Mouse (Mus musculus) layer of hippocampus, postnatal 10 days (tissue): ENCODE measurements around the gene Fam117b. TPM values are rescaled to one million over a fixed set of nuclear protein-coding genes. Genes with fewer than 3 reads are reported as not detected.

Source experiments
- DNase-seq, 2 experiments: peaks; one replicate each; pipeline ENCODE4 v3.0.0; 2021; ENCODE audit warnings: low spot score in 2 of 2
- total RNA-seq, 2 experiments: library from RNA; stranded (reverse); gene quantifications; 2 replicates each; pipeline ENCODE4 v1.2.3; 2021

The Fam117b gene
- total RNA-seq, 2 experiments from 2014 or later, result 52.3 to 59.0 TPM

DNA sequence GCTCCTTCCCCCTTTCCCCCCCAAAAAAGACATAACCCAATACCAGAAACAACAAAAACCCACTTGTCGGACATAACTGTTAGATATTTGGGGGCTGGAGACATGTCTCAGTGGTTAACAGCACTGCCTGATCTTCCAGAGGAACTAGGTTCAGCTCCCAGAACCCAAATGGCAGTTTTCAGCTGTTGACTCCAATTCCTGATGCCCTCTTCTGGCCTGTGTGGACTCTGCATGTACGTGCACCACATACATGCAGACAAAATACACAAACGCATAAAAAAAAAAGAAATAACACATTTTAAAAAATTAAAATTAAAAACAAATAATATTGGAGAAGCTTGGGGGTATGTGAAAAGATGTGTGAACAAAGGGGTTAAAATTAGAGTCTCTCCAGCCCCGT lies 54.5 kb downstream of the Fam117b start:
- no peak for DNase-seq

DNA sequence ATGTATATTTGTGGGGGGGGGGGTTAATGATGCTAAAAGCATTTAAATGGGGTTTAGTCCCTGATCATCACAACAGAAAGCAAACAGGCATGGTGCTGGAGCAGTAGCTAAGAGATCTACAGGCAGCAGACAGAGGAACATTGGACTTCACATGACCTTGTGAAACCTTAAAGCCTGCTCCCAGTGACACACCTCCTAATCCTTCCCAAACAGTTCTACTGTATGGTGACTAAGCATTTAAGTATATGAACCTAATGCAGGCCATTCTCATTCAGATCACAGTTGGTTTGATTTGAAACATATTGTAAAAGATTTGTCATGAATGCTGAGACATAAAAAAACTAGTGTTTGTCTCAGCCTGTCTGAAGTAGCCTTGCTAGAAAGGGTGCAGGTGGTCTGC lies 73.8 kb downstream of the Fam117b start:
- DNase-seq, result no peak

DNA sequence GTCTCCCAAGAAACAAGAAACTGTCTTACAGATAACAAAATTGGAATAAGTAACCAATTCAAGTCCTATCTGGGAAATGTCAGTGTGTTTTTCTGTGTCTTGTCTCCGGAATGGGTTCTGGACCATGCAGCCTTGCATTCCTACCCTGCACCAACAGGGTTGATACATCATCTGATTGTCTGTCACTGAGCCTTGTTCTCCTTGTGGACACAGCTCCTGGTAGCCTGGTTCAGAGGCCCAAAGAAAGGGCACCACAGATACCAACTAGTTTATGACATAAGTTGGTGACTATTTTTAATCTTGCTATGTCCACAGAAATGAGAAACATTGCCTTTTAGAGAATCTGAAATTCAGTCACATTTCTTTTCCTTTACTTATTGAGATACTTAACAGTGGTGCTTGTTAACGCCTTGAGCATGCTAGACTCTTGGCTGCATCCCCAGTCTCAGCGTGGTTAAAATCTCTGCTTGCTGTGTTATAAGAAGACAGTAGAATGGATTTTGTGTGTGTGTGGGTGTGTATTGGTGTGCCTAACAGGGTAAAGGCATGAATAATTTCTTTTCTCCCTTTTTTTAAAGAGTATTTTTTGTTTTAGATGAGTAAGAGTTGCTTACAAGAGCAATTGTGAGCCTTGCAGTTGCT lies 74.7 kb downstream of the Fam117b start:
- DNase-seq, result no peak

DNA sequence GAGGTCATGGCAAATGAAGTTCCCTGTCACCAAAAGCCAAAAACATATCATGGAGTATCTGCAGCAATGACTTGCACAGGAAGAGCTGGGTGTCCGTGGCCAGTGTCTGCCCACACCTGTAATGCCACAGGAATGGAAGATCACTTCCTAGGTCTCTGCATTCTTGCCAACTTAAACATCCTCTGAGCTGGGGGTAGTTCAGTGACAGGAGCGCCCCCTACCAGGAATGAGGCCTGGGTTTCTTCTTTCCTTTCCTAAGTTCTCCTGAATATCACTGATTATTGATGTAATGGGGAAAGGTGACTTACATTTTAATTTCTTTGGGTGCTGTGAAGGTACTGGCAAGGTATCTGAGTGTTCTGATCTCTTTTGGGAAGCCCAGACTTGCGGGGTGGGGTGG lies 82.8 kb downstream of the Fam117b start:
- DNase-seq, result no peak

- DNase-seq, result no peak
Measured at GRCm38 (mm10) chr1:59997352-59997751, 84.5 kb downstream of the Fam117b start.

GRCm38 (mm10) chr1:60000319-60000718 lies 87.5 kb downstream of the Fam117b start:
- DNase-seq, result no peak

GRCm38 (mm10) chr1:60007337-60007736 lies 94.5 kb downstream of the Fam117b start:
- no peak for DNase-seq

DNA sequence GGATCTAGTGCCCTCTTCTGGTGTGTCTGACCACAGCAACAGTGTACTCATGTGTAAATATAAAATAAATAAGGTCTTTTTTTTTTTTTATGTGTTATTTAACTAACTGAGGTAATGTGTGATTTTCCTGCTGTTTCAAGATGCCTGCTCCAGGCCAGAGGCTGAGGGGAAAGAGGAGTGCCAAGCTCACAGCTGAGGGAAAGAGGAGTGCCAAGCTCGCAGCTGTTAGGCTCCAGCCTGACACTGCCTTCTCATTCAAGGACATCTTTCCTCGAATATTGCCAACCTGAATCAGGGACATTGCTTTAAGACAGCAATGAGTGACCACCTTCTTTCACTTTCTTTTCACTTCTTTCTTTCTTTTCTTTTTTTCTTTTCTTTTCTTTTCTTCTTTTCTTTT lies 95.9 kb downstream of the Fam117b start:
- no peak for DNase-seq

DNA sequence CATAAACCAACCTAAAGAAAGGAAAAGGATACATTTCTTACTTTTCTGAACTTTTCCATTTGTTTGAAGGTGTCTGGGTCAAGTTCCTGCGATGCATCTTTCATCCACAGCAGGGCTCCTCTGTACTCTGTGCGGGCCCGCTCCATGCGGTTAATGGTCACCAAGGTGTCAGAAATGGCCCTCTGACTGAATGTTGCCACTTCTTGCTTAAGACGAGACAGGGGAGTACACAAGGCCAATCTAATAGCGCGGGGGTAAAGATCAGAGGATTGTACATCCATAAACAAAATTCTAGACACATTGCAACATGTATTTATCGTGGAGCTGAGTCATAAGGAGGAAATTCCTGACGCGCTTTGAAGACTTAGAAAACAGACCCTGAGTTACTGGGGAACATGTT lies 101.0 kb downstream of the Fam117b start:
- no peak for DNase-seq

GRCm38 (mm10) chr1:60015511-60015910 lies 102.7 kb downstream of the Fam117b start:
- no peak for DNase-seq

DNA sequence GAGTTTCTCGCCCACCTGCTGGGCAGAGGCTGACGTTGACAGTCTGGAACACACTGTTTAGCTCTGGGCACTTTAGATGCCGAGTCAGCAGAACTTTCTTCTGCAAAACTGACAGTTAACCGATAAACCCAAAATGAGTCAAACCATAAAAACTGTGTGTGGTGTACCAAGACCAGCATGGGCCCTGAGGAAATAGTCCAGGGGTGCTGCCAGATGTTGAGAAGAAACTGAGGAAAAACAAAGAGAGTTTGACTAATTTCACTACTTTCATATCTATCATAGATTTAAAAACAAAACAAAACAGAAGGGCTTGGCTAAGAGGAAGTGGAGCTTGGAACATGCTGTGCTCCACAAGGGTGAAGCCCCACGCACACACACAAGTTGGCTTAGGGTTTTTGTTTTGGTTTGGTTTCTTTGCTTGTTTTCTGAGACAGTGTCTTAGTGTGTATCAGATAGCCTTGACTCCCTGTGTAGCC lies 103.4 kb downstream of the Fam117b start:
- DNase-seq, result no peak

DNA sequence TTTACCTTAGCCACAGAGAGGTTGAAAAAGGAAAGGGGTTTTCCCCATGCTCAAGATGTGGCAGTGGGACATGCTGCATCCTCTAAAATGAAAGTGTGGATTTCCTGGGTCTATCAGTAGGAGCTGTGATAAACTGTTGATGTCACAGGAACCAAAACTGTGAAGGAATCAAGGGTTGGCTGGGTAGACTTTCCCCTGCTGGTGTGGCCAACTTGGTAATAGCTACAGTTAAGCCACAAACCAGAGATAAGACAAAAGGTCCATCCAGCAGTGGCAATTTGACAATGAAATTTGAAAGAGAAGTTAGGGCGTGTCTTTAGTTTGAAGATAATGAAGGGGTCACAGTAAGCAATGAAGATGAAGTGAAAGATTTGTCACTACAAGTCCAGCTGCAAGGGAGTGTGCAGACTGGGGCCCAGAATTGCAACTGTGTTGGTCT lies 104.2 kb downstream of the Fam117b start:
- no peak for DNase-seq

Other genes starting within 250 kb of the Fam117b start
- gene Sumo1, start 242.2 kb upstream of the Fam117b start, total RNA-seq, result 100 to 1,000 TPM; 103 to 105 TPM
- gene Nop58, start 228.0 kb upstream of the Fam117b start, total RNA-seq, result 10 to 100 TPM; 82.6 to 91.4 TPM
- 100 to 1,000 TPM in 1 of 2 experiments, 10 to 100 TPM in 1; 99.0 to 103 TPM for gene Bmpr2, start 149.6 kb upstream of the Fam117b start, total RNA-seq
- gene Ica1l, start 130.2 kb downstream of the Fam117b start, total RNA-seq, result 10 to 100 TPM; 41.3 to 43.4 TPM
- 10 to 100 TPM; 23.8 to 25.7 TPM for gene Carf, start 185.2 kb downstream of the Fam117b start, total RNA-seq
- 10 to 100 TPM; 31.2 to 33.3 TPM for gene Wdr12, start 185.6 kb downstream of the Fam117b start, total RNA-seq